Mouse (Mus musculus) G1E (cell line): Measurements from ENCODE around the gene Sln. TPM values are rescaled to one million over a fixed set of nuclear protein-coding genes. Genes with fewer than 3 reads are reported as not detected.

Experiments
- ATAC-seq: 2 replicates; pipeline ENCODE4 v1.8.0; 2016; ENCODE audit warnings: mild to moderate bottlenecking; ENCODE audit not compliant: insufficient number of reproducible peaks, poor library complexity, low FRiP score, severe bottlenecking; ENCODE audit errors: extremely low read depth
- DNase-seq: peaks from one replicate; pipeline ENCODE4 v3.0.0; 2012; ENCODE audit warnings: low spot score
- H3K27me3 ChIP-seq: 2 replicates; pipeline ENCODE4 v1.6.1; 2012; ENCODE audit warnings: mild to moderate bottlenecking, low read length, inconsistent platforms; ENCODE audit not compliant: insufficient read depth
- H3K36me3 ChIP-seq: replicated peaks from 2 replicates; pipeline ENCODE3; 2012; ENCODE audit warnings: mild to moderate bottlenecking, inconsistent platforms
- H3K4me1 ChIP-seq: 2 replicates; pipeline ENCODE4 v1.6.1; 2012; ENCODE audit warnings: low read depth, low read length, inconsistent platforms, mixed read lengths; ENCODE audit not compliant: insufficient read depth
- H3K4me3 ChIP-seq: 2 replicates; pipeline ENCODE4 v1.5.1; 2012; ENCODE audit warnings: low read depth, mild to moderate bottlenecking, inconsistent platforms, low read length, moderate library complexity, mixed read lengths
- H3K9me3 ChIP-seq: replicated peaks from 2 replicates; pipeline ENCODE4 v1.6.1; 2012; ENCODE audit warnings: inconsistent platforms
- CTCF ChIP-seq: IDR thresholded peaks from 2 replicates; pipeline ENCODE4 v1.5.1; 2012; ENCODE audit warnings: low read depth, low read length, inconsistent platforms, mixed read lengths
- GATA1 ChIP-seq: IDR thresholded peaks from 2 replicates; pipeline ENCODE4 v1.6.1; 2012; ENCODE audit warnings: borderline replicate concordance, low read length, inconsistent platforms, mixed read lengths
- GATA2 ChIP-seq: IDR thresholded peaks from 2 replicates; pipeline ENCODE4 v1.6.1; 2012; ENCODE audit warnings: low read depth, low read length, inconsistent platforms, borderline replicate concordance
- POLR2AphosphoS5 ChIP-seq: IDR thresholded peaks from 2 replicates; pipeline ENCODE4 v1.6.1; 2012; ENCODE audit warnings: low read depth, low read length, inconsistent platforms; ENCODE audit not compliant: insufficient replicate concordance
- TAL1 ChIP-seq: conservative IDR thresholded peaks from 2 replicates; pipeline ENCODE4 v1.6.1; 2012; ENCODE audit warnings: low read depth, low read length, inconsistent platforms, mixed read lengths
- polyA plus RNA-seq: library from polyadenylated mRNA; stranded (reverse); fragments of >175 nt; gene quantifications from 2 replicates; pipeline ENCODE4 v1.2.3, GENCODE M21; 2012
- total RNA-seq, 2 experiments: library from RNA; stranded (forward) in 1 of 2; stranded (reverse) in 1 of 2; fragments of 200-1000 nt in 1 of 2; fragments of >200 nt in 1 of 2; fragmentation: Nextera tagmentation in 1 of 2; gene quantifications; 2 replicates each; pipeline ENCODE4 v1.2.3; 2014 to 2017

Gene Sln
- total and polyA plus RNA-seq, 3 experiments = not detected

GRCm38 (mm10) chr9:53890075-53890474 lies 40.1 kb downstream of the Sln start:
- DNase-seq = no peak
- no peaks in the 10 kb centered on the region for H3K36me3 ChIP-seq
- H3K4me1 ChIP-seq = no peaks in the 10 kb centered on the region
- H3K4me3 ChIP-seq = no peak overlapping the region
- TF ChIP-seq GATA1 = no peak
- peaks cover 22% of the 10 kb centered on the region for H3K9me3 ChIP-seq
- no peak for ATAC-seq
- H3K27me3 ChIP-seq = no peaks in the 10 kb centered on the region

GRCm38 (mm10) chr9:53895827-53896226 lies 45.9 kb downstream of the Sln start:
- peaks cover 22% of the 10 kb centered on the region for H3K9me3 ChIP-seq
- no peak overlapping the region for H3K4me3 ChIP-seq
- no peak for DNase-seq
- no peaks in the 10 kb centered on the region for H3K36me3 ChIP-seq
- H3K4me1 ChIP-seq = no peaks in the 10 kb centered on the region
- TF ChIP-seq TAL1 (no peak), CTCF (no peak), GATA2 (no peak), POLR2AphosphoS5 (no peak), GATA1 (no peak)
- no peak for ATAC-seq
- H3K27me3 ChIP-seq = 0 out of 2 replicates have a peak, but pooled peaks cover under 1% of the 10 kb centered on the region

GRCm38 (mm10) chr9:53899836-53900235 lies 49.9 kb downstream of the Sln start:
- ATAC-seq = no peak
- 0 out of 2 replicates have a peak, but pooled peaks cover 3% of the 10 kb centered on the region for H3K27me3 ChIP-seq
- no peaks in the 10 kb centered on the region for H3K4me1 ChIP-seq
- peaks cover 2% of the 10 kb centered on the region; the same call in 1 of the 2 replicates for H3K9me3 ChIP-seq
- H3K36me3 ChIP-seq = no peaks in the 10 kb centered on the region
- TF ChIP-seq POLR2AphosphoS5 (no peak), GATA2 (no peak), GATA1 (no peak), CTCF (no peak), TAL1 (no peak)
- H3K4me3 ChIP-seq = no peak overlapping the region
- DNase-seq = no peak

- TF ChIP-seq POLR2AphosphoS5 (no peak), GATA1 (no peak), CTCF (no peak), GATA2 (no peak), TAL1 (no peak)
- ATAC-seq (no peak), DNase-seq (no peak)
- 0 out of 2 replicates have a peak, but pooled peaks cover 3% of the 10 kb centered on the region for H3K27me3 ChIP-seq
- H3K36me3 ChIP-seq = no peaks in the 10 kb centered on the region
- H3K4me1 ChIP-seq = no peaks in the 10 kb centered on the region
- no peaks in the 10 kb centered on the region for H3K9me3 ChIP-seq
- no peak overlapping the region for H3K4me3 ChIP-seq
Observed at GRCm38 (mm10) chr9:53903215-53903842, 53.4 kb downstream of the Sln start.

Other genes starting within 250 kb of the Sln start
- gene Acat1, start 239.8 kb upstream of the Sln start, total RNA-seq (2014; fragmentation: Nextera tagmentation) = 43.6 and 44.2 TPM in 2 replicates
- gene Acat1, start 239.8 kb upstream of the Sln start, total RNA-seq (2017) = 75.3 and 76.7 TPM in 2 replicates
- 118 and 124 TPM in 2 replicates for gene Acat1, start 239.8 kb upstream of the Sln start, polyA plus RNA-seq
- gene Cul5, start 180.2 kb upstream of the Sln start, total RNA-seq (2014; fragmentation: Nextera tagmentation) = 44.8 and 51.3 TPM in 2 replicates
- gene Cul5, start 180.2 kb upstream of the Sln start, total RNA-seq (2017) = 53.6 and 60.9 TPM in 2 replicates
- 5.1 and 6.5 TPM in 2 replicates for gene Cul5, start 180.2 kb upstream of the Sln start, polyA plus RNA-seq
- gene Rab39, start 143.9 kb upstream of the Sln start, total RNA-seq (2014; fragmentation: Nextera tagmentation) = not detected in 2 replicates
- gene Rab39, start 143.9 kb upstream of the Sln start, total RNA-seq (2017) = 0.06 and 0.11 TPM in 2 replicates
- gene Rab39, start 143.9 kb upstream of the Sln start, polyA plus RNA-seq = not detected in 2 replicates
- gene Slc35f2, start 78.6 kb upstream of the Sln start, total RNA-seq (2014; fragmentation: Nextera tagmentation) = not detected in 2 replicates
- 0.33 TPM in 1 of 2 replicates, not detected in the other for gene Slc35f2, start 78.6 kb upstream of the Sln start, total RNA-seq (2017)
- gene Slc35f2, start 78.6 kb upstream of the Sln start, polyA plus RNA-seq = not detected in 2 replicates
- gene Elmod1, start 125.1 kb downstream of the Sln start, total RNA-seq (2014; fragmentation: Nextera tagmentation) = not detected in 2 replicates
- gene Elmod1, start 125.1 kb downstream of the Sln start, total RNA-seq (2017) = 0.17 and 0.38 TPM in 2 replicates
- gene Elmod1, start 125.1 kb downstream of the Sln start, polyA plus RNA-seq = not detected in 2 replicates
- gene Tnfaip8l3, start 218.2 kb downstream of the Sln start, total RNA-seq (2014; fragmentation: Nextera tagmentation) = not detected in 2 replicates
- gene Tnfaip8l3, start 218.2 kb downstream of the Sln start, total RNA-seq (2017) = 0.06 and 0.11 TPM in 2 replicates
- not detected in 2 replicates for gene Tnfaip8l3, start 218.2 kb downstream of the Sln start, polyA plus RNA-seq